Comparison of ENCODE assay signal across 10 mouse cellular contexts in genomic region chr5:112215291-112215751, GRCm38 (mm10). TPM values are rescaled to one million over a fixed set of nuclear protein-coding genes. Genes with fewer than 3 reads are reported as not detected.
A peak's percentile ranks its signal among the peaks of the same experiment; 100 is the strongest.
DNase-seq lines count a peak whose midpoint lies in the region; ATAC-seq lines count a peak whose summit lies in the region.
"Had no signal": no experiment of that assay in that cellular context is flagged by ENCODE, and none has a peak within 500 bp of the region (broad histone marks: within the 10 kb centered on the region; RNA-seq: fewer than 3 reads in every experiment).

No protein-coding gene starts in this region.

- intact Hi-C loops in heart, postnatal 10 days (cut with DNase I), result loop anchor here (2.0 kb wide), 1 partner anchor 213 kb away; no protein-coding TSS in a partner anchor

- peaks cover 31% of the 10 kb centered on the region for H3K27me3 ChIP-seq in heart, embryonic 11.5 days (ENCODE audit: control insufficient read depth, insufficient read depth, low read length)
- no peaks in the 10 kb centered on the region for H3K27me3 ChIP-seq in hindbrain, embryonic 10.5 days (ENCODE audit: insufficient read depth, poor library complexity, severe bottlenecking)
- no peaks in the 10 kb centered on the region for H3K27me3 ChIP-seq in midbrain, embryonic 10.5 days (ENCODE audit: low read depth, poor library complexity, severe bottlenecking)

- WGBS in heart, embryonic 11.5 days (ENCODE audit: insufficient replicate concordance), result 20% methylated on average over 12 of the region's 12 CpGs
- 9% methylated on average over 12 of the region's 12 CpGs for WGBS in hindbrain, embryonic 10.5 days
- WGBS in midbrain, embryonic 10.5 days, result 8% methylated on average over 12 of the region's 12 CpGs

- no peak overlapping the region for H3K27ac ChIP-seq in heart, embryonic 11.5 days (ENCODE audit: low read depth, low read length)
- H3K27ac ChIP-seq in hindbrain, embryonic 10.5 days, result peak overlapping the region; percentile 86
- peak overlapping the region; percentile 80 for H3K27ac ChIP-seq in midbrain, embryonic 10.5 days (replicated peaks)

- peak overlapping the region; percentile 40 for H3K4me2 ChIP-seq in heart, embryonic 11.5 days

- no peaks in the 10 kb centered on the region for H3K36me3 ChIP-seq in heart, embryonic 11.5 days (ENCODE audit: control insufficient read depth, insufficient read depth, low read length)
- H3K36me3 ChIP-seq in hindbrain, embryonic 10.5 days, result peaks cover 39% of the 10 kb centered on the region
- H3K36me3 ChIP-seq in midbrain, embryonic 10.5 days, result peaks cover 31% of the 10 kb centered on the region

- no peak for ATAC-seq in heart, embryonic 11.5 days (replicated peaks; ENCODE audit: insufficient number of reproducible peaks, low FRiP score, low TSS enrichment)

- no peak overlapping the region for H3K9ac ChIP-seq in heart, embryonic 11.5 days (ENCODE audit: low read depth, low read length)

- DNase-seq in heart, postnatal 10 days, result no peak
- DNase-seq in ES-CJ7 (ENCODE audit: low read depth, low spot score), result peak; percentile 87
- DNase-seq in hindbrain, embryonic 10.5 days (ENCODE audit: low spot score), result peak; percentile 63
- peak; percentile 72 for DNase-seq in midbrain, embryonic 10.5 days (ENCODE audit: low spot score)
- no peak for DNase-seq in adrenal gland, postnatal 25 days
- DNase-seq in urinary bladder, postnatal 14 days (ENCODE audit: low spot score), result no peak
- DNase-seq in gastrocnemius, adult 8-10 months (ENCODE audit: low spot score in 2 of 2), result no peak

- H3K4me3 ChIP-seq in heart, embryonic 11.5 days (ENCODE audit: low read depth, low read length), result no peak overlapping the region
- peak overlapping the region; percentile 36 for H3K4me3 ChIP-seq in hindbrain, embryonic 10.5 days
- peak overlapping the region; percentile 40 for H3K4me3 ChIP-seq in midbrain, embryonic 10.5 days
- H3K4me3 ChIP-seq: erythroblast, embryonic 14.5 days; myocyte had no signal

- H3K9me3 ChIP-seq in heart, embryonic 11.5 days (replicated peaks; ENCODE audit: control insufficient read depth, low read length), result no peaks in the 10 kb centered on the region
- H3K9me3 ChIP-seq in hindbrain, embryonic 10.5 days, result no peaks in the 10 kb centered on the region
- H3K9me3 ChIP-seq in midbrain, embryonic 10.5 days (replicated peaks), result no peaks in the 10 kb centered on the region

- peaks cover 8% of the 10 kb centered on the region; the same call in 1 of the 2 replicates for H3K4me1 ChIP-seq in heart, embryonic 11.5 days (ENCODE audit: control insufficient read depth, insufficient read depth, low read length)
- H3K4me1 ChIP-seq in hindbrain, embryonic 10.5 days (replicated peaks), result peaks cover 85% of the 10 kb centered on the region
- H3K4me1 ChIP-seq in midbrain, embryonic 10.5 days, result peaks cover 82% of the 10 kb centered on the region

RNA-seq across cellular contexts. Expression of gene Cryba4, which starts 37.0 kb away (rescaled TPM):
- 0.66 TPM in 1 of 2 replicates, not detected in the other for polyA plus RNA-seq in heart, embryonic 11.5 days (2014; fragmentation: Nextera tagmentation; extraction: Ambion mirVana)
- total RNA-seq in heart, postnatal 10 days (2021), result 1 to 10 TPM; 3.1 to 3.2 TPM
- 0.35 and 1.4 TPM in 2 replicates for polyA plus RNA-seq in hindbrain, embryonic 10.5 days (2016; fragmentation: Nextera tagmentation; extraction: Ambion mirVana)
- 0.43 and 1.4 TPM in 2 replicates for polyA plus RNA-seq in midbrain, embryonic 10.5 days (2016; fragmentation: Nextera tagmentation; extraction: Ambion mirVana)
- total RNA-seq in adrenal gland, postnatal 25 days (2021), result 14.8 and 16.5 TPM in 2 replicates
- under 1 TPM in 2 of 4 experiments, not detected in 2; 0.40 to 0.58 TPM for total RNA-seq in gastrocnemius, adult 8-10 months (2022)
- polyA plus RNA-seq: erythroblast, embryonic 14.5 days had no signal

RNA-seq across cellular contexts. Expression of gene Crybb1, which starts 40.3 kb away (rescaled TPM):
- not detected in 2 replicates for polyA plus RNA-seq in heart, embryonic 11.5 days (2014; fragmentation: Nextera tagmentation; extraction: Ambion mirVana)
- total RNA-seq in heart, postnatal 10 days (2021), result under 1 TPM; 0.35 to 0.81 TPM
- polyA plus RNA-seq in hindbrain, embryonic 10.5 days (2016; fragmentation: Nextera tagmentation; extraction: Ambion mirVana), result 0.19 and 0.42 TPM in 2 replicates
- 0.41 and 0.91 TPM in 2 replicates for polyA plus RNA-seq in midbrain, embryonic 10.5 days (2016; fragmentation: Nextera tagmentation; extraction: Ambion mirVana)
- 1.1 and 2.7 TPM in 2 replicates for total RNA-seq in adrenal gland, postnatal 25 days (2021)
- 1 to 10 TPM; 1.2 to 2.7 (median 2.2) TPM for total RNA-seq in gastrocnemius, adult 8-10 months (2022)
- polyA plus RNA-seq: erythroblast, embryonic 14.5 days had no signal

Comparison
In these comparisons a context has a peak if more than half of its experiments do, and no peak if none do; other contexts are left out.
1. DNase-seq: peak in ES-CJ7 (single experiment), hindbrain, embryonic 10.5 days (single experiment) and midbrain, embryonic 10.5 days (single experiment); none in heart, postnatal 10 days (0 of 2), adrenal gland, postnatal 25 days (single experiment), urinary bladder, postnatal 14 days (single experiment) and gastrocnemius, adult 8-10 months (0 of 2).